Mouse (Mus musculus) hindbrain, embryonic 11.5 days (tissue): Measurements from ENCODE around the gene Olfr52. TPM values are rescaled to one million over a fixed set of nuclear protein-coding genes. Genes with fewer than 3 reads are reported as not detected.

Experiments used
- ATAC-seq: fragments of 200-750 bp; cut with Nextera tagmentation; 2 replicates; pipeline ENCODE4 v1.8.0; 2017; ENCODE audit warnings: mild to moderate bottlenecking, moderate TSS enrichment, moderate library complexity; ENCODE audit not compliant: low FRiP score
- DNase-seq: peaks from one replicate; pipeline ENCODE4 v3.0.0-alpha.2; 2015; ENCODE audit warnings: low spot score
- H3K27ac ChIP-seq: fragments of 300-500 bp; sonication (generic); 2 replicates; pipeline ENCODE4 v1.5.1; 2014; ENCODE audit warnings: mild to moderate bottlenecking, low read depth, low read length
- H3K27me3 ChIP-seq: fragments of 300-500 bp; sonication (generic); 2 replicates; pipeline ENCODE4 v1.6.1; 2014; ENCODE audit warnings: mild to moderate bottlenecking, low read length, moderate library complexity, mixed read lengths; ENCODE audit not compliant: control insufficient read depth, insufficient read depth
- H3K36me3 ChIP-seq: fragments of 300-500 bp; sonication (generic); 2 replicates; pipeline ENCODE4 v1.6.1; 2014; ENCODE audit warnings: mild to moderate bottlenecking, low read length, moderate library complexity, mixed read lengths; ENCODE audit not compliant: control insufficient read depth, insufficient read depth
- H3K4me1 ChIP-seq: fragments of 300-500 bp; sonication (generic); replicated peaks from 2 replicates; pipeline ENCODE4 v1.6.1; 2014; ENCODE audit warnings: low read length, mixed read lengths; ENCODE audit not compliant: control insufficient read depth, insufficient read depth
- H3K4me2 ChIP-seq: fragments of 300-500 bp; sonication (generic); replicated peaks from 2 replicates; pipeline ENCODE4 v1.6.1; 2014; ENCODE audit warnings: mild to moderate bottlenecking, low read depth, low read length
- H3K4me3 ChIP-seq: fragments of 300-500 bp; sonication (generic); 2 replicates; pipeline ENCODE4 v1.5.1; 2014; ENCODE audit warnings: low read depth, low read length
- H3K9ac ChIP-seq: fragments of 300-500 bp; sonication (generic); 2 replicates; pipeline ENCODE4 v1.6.1; 2014; ENCODE audit warnings: low read depth, low read length
- H3K9me3 ChIP-seq: fragments of 300-500 bp; sonication (generic); 2 replicates; pipeline ENCODE4 v1.6.1; 2016; ENCODE audit warnings: low read length; ENCODE audit not compliant: control insufficient read depth
- WGBS: fragments of 180-500 bp; shearing (Covaris S2); extraction: QIAGEN DNeasy Blood & Tissue Kit; methylation state at CpG from one replicate; pipeline ENCODE4 v1.1.7; 2014; 5-methylcytosine and 5-hydroxymethylcytosine counted together
- polyA plus RNA-seq: library from polyadenylated mRNA; unstranded; fragments of >200 nt; fragmentation: Nextera tagmentation; extraction: Ambion mirVana; gene quantifications from 2 replicates; pipeline ENCODE4 v1.2.1, GENCODE M21; 2014

The Olfr52 gene
- polyA plus RNA-seq, 1 experiment from 2014 or later: not detected

DNA sequence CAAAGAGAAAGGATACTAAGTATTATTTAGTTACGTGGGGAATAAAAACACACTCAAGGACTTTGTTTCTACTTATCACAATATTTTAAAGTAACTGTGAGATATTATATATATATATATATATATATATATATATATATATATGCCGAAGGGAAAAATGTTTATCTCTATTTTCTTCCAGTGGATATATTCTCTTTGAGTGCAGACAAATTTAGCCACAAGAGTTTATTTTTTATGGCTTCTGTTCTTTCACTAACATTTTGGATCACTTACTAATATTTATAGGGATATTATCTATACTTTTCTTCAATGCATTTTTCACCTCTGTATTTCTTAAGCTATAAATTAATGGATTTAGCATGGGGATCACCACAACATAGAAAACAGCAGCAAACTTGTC lies 23.7 kb downstream of the Olfr52 start, which contains the start of gene Olfr1042:
Gene Olfr1042, minus strand, starts transcription at position 101 of the 400 bp plus-strand sequence.
- Histone ChIP-seq H3K9me3 (no peaks in the 10 kb centered on the region), H3K4me3 (no peak within 1 kb of the TSS), H3K36me3 (no peaks in the 10 kb centered on the region), H3K27ac (no peak within 1 kb of the TSS), H3K4me1 (no peaks in the 10 kb centered on the region), H3K9ac (no peak within 1 kb of the TSS), H3K4me2 (no peak within 1 kb of the TSS), H3K27me3 (no peaks in the 10 kb centered on the region)
- DNase-seq: no peak
- no peak for ATAC-seq
- 94% methylated on average over 2 of the region's 2 CpGs for WGBS

- no peaks in the 10 kb centered on the region for H3K4me1 ChIP-seq
- WGBS: 83% methylated on average over 1 of the region's 1 CpGs
- H3K36me3 ChIP-seq: no peaks in the 10 kb centered on the region
- no peaks in the 10 kb centered on the region for H3K27me3 ChIP-seq
- DNase-seq: no peak
- H3K9ac ChIP-seq: no peak within 1 kb of the TSS
- ATAC-seq: no peak
- H3K9me3 ChIP-seq: no peaks in the 10 kb centered on the region
- no peak within 1 kb of the TSS for H3K4me3 ChIP-seq
- H3K4me2 ChIP-seq: no peak within 1 kb of the TSS
- H3K27ac ChIP-seq: no peak within 1 kb of the TSS
Measured at GRCm38 (mm10) chr2:86146632-86147031, 38.9 kb downstream of the Olfr52 start, which contains the start of gene Olfr1040. Olfr1040 (minus strand) TSS chr2:86146732.

DNA sequence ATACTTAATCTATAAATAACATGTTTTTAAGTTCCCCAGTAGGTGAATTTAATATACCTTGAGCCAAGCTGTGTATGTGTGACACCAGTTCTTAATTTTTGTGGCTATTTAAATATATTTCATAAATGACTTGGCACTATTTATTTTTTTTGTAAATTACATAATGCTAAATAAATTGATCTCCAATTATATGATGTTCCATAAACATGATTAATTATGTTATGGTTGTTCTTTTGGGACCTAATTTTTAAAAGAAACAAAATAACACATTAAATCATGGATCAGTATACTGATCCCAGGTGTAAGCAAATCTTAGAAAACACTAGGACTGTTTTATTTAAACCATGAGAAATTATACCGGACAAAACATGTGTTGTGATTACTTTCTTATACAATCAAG lies 49.7 kb downstream of the Olfr52 start, which contains the start of gene Olfr1039:
Gene Olfr1039, minus strand, starts transcription at position 101 of the 400 bp plus-strand sequence.
- no peak within 1 kb of the TSS for H3K4me3 ChIP-seq
- no peaks in the 10 kb centered on the region for H3K27me3 ChIP-seq
- H3K4me2 ChIP-seq: no peak within 1 kb of the TSS
- H3K4me1 ChIP-seq: no peaks in the 10 kb centered on the region
- DNase-seq: no peak
- H3K36me3 ChIP-seq: no peaks in the 10 kb centered on the region
- H3K9ac ChIP-seq: no peak within 1 kb of the TSS
- H3K9me3 ChIP-seq: no peaks in the 10 kb centered on the region
- WGBS: 100% methylated on average over 1 of the region's 1 CpGs
- ATAC-seq: no peak
- no peak within 1 kb of the TSS for H3K27ac ChIP-seq

Other genes with a start within 250 kb of the Olfr52 start
- not detected in 2 replicates for gene Olfr1028, start 235.2 kb downstream of the Olfr52 start, polyA plus RNA-seq
- gene Olfr1029, start 211.8 kb downstream of the Olfr52 start, polyA plus RNA-seq: not detected in 2 replicates
- not detected in 2 replicates for gene Olfr1030, start 206.4 kb downstream of the Olfr52 start, polyA plus RNA-seq
- gene Olfr1031, start 195.4 kb downstream of the Olfr52 start, polyA plus RNA-seq: not detected in 2 replicates
- gene Olfr1032, start 180.1 kb downstream of the Olfr52 start, polyA plus RNA-seq: not detected in 2 replicates
- not detected in 2 replicates for gene Olfr1033, start 165.1 kb downstream of the Olfr52 start, polyA plus RNA-seq
- not detected in 2 replicates for gene Olfr1034, start 139.8 kb downstream of the Olfr52 start, polyA plus RNA-seq
- not detected in 2 replicates for gene Olfr1036, start 111.7 kb downstream of the Olfr52 start, polyA plus RNA-seq
- gene Olfr1037, start 98.3 kb downstream of the Olfr52 start, polyA plus RNA-seq: not detected in 2 replicates
- gene Olfr1039, start 49.8 kb downstream of the Olfr52 start, polyA plus RNA-seq: not detected in 2 replicates
- gene Olfr1040, start 39.0 kb downstream of the Olfr52 start, polyA plus RNA-seq: not detected in 2 replicates
- not detected in 2 replicates for gene Olfr1042, start 23.8 kb downstream of the Olfr52 start, polyA plus RNA-seq
- gene Olfr1043, start 18.2 kb downstream of the Olfr52 start, polyA plus RNA-seq: not detected in 2 replicates
- gene Olfr1044, start 7.9 kb downstream of the Olfr52 start, polyA plus RNA-seq: not detected in 2 replicates
- gene Olfr1045, start 17.3 kb upstream of the Olfr52 start, polyA plus RNA-seq: not detected in 2 replicates
- gene Olfr1046, start 33.6 kb upstream of the Olfr52 start, polyA plus RNA-seq: not detected in 2 replicates
- not detected in 2 replicates for gene Olfr1047, start 45.7 kb upstream of the Olfr52 start, polyA plus RNA-seq
- gene Olfr1048, start 54.6 kb upstream of the Olfr52 start, polyA plus RNA-seq: not detected in 2 replicates
- gene Olfr1049, start 72.6 kb upstream of the Olfr52 start, polyA plus RNA-seq: not detected in 2 replicates
- gene Olfr1051, start 93.4 kb upstream of the Olfr52 start, polyA plus RNA-seq: not detected in 2 replicates
- not detected in 2 replicates for gene Olfr1052, start 106.8 kb upstream of the Olfr52 start, polyA plus RNA-seq
- gene Olfr1053, start 129.6 kb upstream of the Olfr52 start, polyA plus RNA-seq: not detected in 2 replicates
- not detected in 2 replicates for gene Olfr1054, start 149.8 kb upstream of the Olfr52 start, polyA plus RNA-seq
- not detected in 2 replicates for gene Olfr1055, start 164.6 kb upstream of the Olfr52 start, polyA plus RNA-seq
- not detected in 2 replicates for gene Olfr1056, start 176.8 kb upstream of the Olfr52 start, polyA plus RNA-seq
- gene Olfr1057, start 192.7 kb upstream of the Olfr52 start, polyA plus RNA-seq: not detected in 2 replicates
- gene Olfr1058, start 202.9 kb upstream of the Olfr52 start, polyA plus RNA-seq: not detected in 2 replicates
- not detected in 2 replicates for gene Olfr1061, start 228.4 kb upstream of the Olfr52 start, polyA plus RNA-seq
- gene Olfr1062, start 241.1 kb upstream of the Olfr52 start, polyA plus RNA-seq: not detected in 2 replicates